Mouse (Mus musculus) heart, embryonic 15.5 days (tissue): Measurements from ENCODE around the gene Gdap2. TPM values are rescaled to one million over a fixed set of nuclear protein-coding genes. Genes with fewer than 3 reads are reported as not detected.

Experiments used
- polyA plus RNA-seq: library from polyadenylated mRNA; unstranded; fragments of >200 nt; fragmentation: Nextera tagmentation; extraction: Ambion mirVana; gene quantifications from 2 replicates; pipeline ENCODE4 v1.2.1, GENCODE M21; 2015

Gene Gdap2
- polyA plus RNA-seq, 1 experiment from 2014 or later, result 16.9 TPM

Other genes starting within 250 kb of the Gdap2 start
- gene Wdr3, start within 50 bp of the Gdap2 start, polyA plus RNA-seq, result 23.5 and 24.2 TPM in 2 replicates